Mouse (Mus musculus): Measurements from ENCODE around the gene Vopp1.

DNA sequence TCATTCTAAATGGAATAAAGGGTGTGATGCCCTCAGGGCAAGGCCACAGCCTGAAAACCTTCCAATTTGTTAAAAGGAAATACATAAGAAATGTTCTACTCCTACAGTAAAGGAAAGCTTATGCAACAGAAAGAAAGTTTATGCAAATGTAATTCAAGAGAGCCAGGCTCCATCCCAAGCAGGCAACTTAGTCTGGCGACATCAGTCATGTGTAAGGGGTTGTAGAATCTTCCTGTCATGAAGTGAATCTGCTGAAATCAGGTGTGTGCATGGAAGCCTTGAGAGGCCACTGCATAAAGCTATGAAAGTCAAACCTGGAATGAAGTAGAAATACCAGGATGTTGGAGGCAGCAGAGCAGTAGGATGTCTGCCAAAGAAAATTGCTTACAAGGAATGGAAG lies 26.0 kb downstream of the Vopp1 start:
- TF ChIP-seq MAX (IDR thresholded peaks at IDR 0.05) (no peak), MYOD1 (IDR thresholded peaks at IDR 0.05; ENCODE audit: control insufficient read depth, insufficient read length, low read depth) (no peak)

Data from C2C12 (cell line).